Mouse (Mus musculus) hindbrain, embryonic 11.5 days (tissue): ENCODE data around the gene D1Pas1. TPM values are rescaled to one million over a fixed set of nuclear protein-coding genes. Genes with fewer than 3 reads are reported as not detected.

Experiments used
- ATAC-seq: fragments of 200-750 bp; cut with Nextera tagmentation; 2 replicates; pipeline ENCODE4 v1.8.0; 2017; ENCODE audit warnings: mild to moderate bottlenecking, moderate TSS enrichment, moderate library complexity; ENCODE audit not compliant: low FRiP score
- DNase-seq: peaks from one replicate; pipeline ENCODE4 v3.0.0-alpha.2; 2015; ENCODE audit warnings: low spot score
- H3K27ac ChIP-seq: fragments of 300-500 bp; sonication (generic); 2 replicates; pipeline ENCODE4 v1.5.1; 2014; ENCODE audit warnings: mild to moderate bottlenecking, low read depth, low read length
- H3K27me3 ChIP-seq: fragments of 300-500 bp; sonication (generic); 2 replicates; pipeline ENCODE4 v1.6.1; 2014; ENCODE audit warnings: mild to moderate bottlenecking, low read length, moderate library complexity, mixed read lengths; ENCODE audit not compliant: control insufficient read depth, insufficient read depth
- H3K36me3 ChIP-seq: fragments of 300-500 bp; sonication (generic); 2 replicates; pipeline ENCODE4 v1.6.1; 2014; ENCODE audit warnings: mild to moderate bottlenecking, low read length, moderate library complexity, mixed read lengths; ENCODE audit not compliant: control insufficient read depth, insufficient read depth
- H3K4me1 ChIP-seq: fragments of 300-500 bp; sonication (generic); replicated peaks from 2 replicates; pipeline ENCODE4 v1.6.1; 2014; ENCODE audit warnings: low read length, mixed read lengths; ENCODE audit not compliant: control insufficient read depth, insufficient read depth
- H3K4me2 ChIP-seq: fragments of 300-500 bp; sonication (generic); replicated peaks from 2 replicates; pipeline ENCODE4 v1.6.1; 2014; ENCODE audit warnings: mild to moderate bottlenecking, low read depth, low read length
- H3K4me3 ChIP-seq: fragments of 300-500 bp; sonication (generic); 2 replicates; pipeline ENCODE4 v1.5.1; 2014; ENCODE audit warnings: low read depth, low read length
- H3K9ac ChIP-seq: fragments of 300-500 bp; sonication (generic); 2 replicates; pipeline ENCODE4 v1.6.1; 2014; ENCODE audit warnings: low read depth, low read length
- H3K9me3 ChIP-seq: fragments of 300-500 bp; sonication (generic); 2 replicates; pipeline ENCODE4 v1.6.1; 2016; ENCODE audit warnings: low read length; ENCODE audit not compliant: control insufficient read depth
- WGBS: fragments of 180-500 bp; shearing (Covaris S2); extraction: QIAGEN DNeasy Blood & Tissue Kit; methylation state at CpG from one replicate; pipeline ENCODE4 v1.1.7; 2014; 5-methylcytosine and 5-hydroxymethylcytosine counted together
- polyA plus RNA-seq: library from polyadenylated mRNA; unstranded; fragments of >200 nt; fragmentation: Nextera tagmentation; extraction: Ambion mirVana; gene quantifications from 2 replicates; pipeline ENCODE4 v1.2.1, GENCODE M21; 2014

The D1Pas1 gene
- polyA plus RNA-seq, 1 experiment from 2014 or later = 0.06 TPM

DNA sequence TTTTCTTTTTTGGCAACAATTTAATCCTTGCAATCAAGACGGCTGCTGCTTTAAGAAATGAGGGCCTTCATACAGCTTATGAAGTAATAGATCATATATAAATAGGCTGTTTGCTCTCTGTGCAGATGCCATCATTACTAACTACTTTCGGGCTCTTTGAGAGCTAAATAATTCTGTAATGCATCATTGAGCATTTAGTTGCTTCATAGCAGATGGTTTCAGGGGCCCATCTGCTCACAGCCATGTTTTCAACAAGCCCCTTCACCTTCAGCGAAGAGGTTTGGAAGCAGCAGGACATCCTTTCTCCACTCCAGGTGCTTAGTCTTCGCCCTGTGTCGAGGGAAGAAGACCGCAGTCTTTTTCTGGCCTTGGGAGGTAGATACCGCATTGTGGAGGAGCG is 12.2 kb downstream of the D1Pas1 start:
- H3K27ac ChIP-seq = no peak overlapping the region
- H3K4me3 ChIP-seq = no peak overlapping the region
- no peak overlapping the region for H3K4me2 ChIP-seq
- H3K27me3 ChIP-seq = no peaks in the 10 kb centered on the region
- 71% methylated on average over 8 of the region's 8 CpGs for WGBS
- no peaks in the 10 kb centered on the region for H3K4me1 ChIP-seq
- ATAC-seq = no peak
- no peaks in the 10 kb centered on the region for H3K9me3 ChIP-seq
- no peak overlapping the region for H3K9ac ChIP-seq
- DNase-seq = no peak
- no peaks in the 10 kb centered on the region for H3K36me3 ChIP-seq

DNA sequence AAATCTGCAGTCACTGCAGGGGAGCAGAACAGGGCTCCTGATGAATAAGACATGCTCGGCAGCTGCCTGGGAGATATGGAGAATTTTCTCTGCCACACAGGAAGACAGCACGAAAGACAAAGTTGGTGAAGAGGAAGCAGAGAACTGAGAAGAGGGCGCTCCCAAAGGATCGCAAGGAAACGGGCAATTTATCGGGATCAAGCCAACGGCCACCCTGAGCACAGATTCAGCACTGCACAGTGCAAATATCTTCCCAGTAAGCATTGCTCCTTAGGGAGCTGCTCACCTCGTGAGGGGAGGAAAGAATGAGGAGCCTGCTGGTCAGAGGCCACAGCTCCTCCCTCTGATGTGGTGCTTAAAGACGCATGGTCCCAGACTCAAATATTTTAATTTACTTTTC is 13.3 kb downstream of the D1Pas1 start:
- Histone ChIP-seq H3K4me2 (no peak overlapping the region), H3K4me1 (no peaks in the 10 kb centered on the region), H3K4me3 (no peak overlapping the region), H3K9me3 (no peaks in the 10 kb centered on the region), H3K27ac (no peak overlapping the region), H3K27me3 (no peaks in the 10 kb centered on the region), H3K9ac (no peak overlapping the region), H3K36me3 (no peaks in the 10 kb centered on the region)
- DNase-seq (no peak), ATAC-seq (no peak)
- WGBS = 51% methylated on average over 9 of the region's 9 CpGs

DNA sequence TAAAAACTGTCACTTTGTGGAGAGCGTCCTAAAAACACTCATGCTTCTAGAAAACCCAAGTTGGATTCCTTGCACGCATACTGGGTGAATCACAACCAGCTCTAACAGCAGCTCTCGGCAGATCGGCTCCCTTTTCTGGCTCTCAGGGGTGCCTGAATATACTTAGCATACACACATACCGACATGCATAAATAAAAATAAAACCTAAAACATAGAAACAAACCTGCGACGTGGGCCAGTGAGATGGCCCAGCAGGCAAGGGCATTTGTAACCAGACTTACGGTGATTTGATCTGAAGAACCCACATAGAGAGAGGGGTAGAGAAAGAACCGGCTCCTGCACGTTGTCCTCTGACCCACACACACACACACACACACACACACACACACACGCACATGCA is 17.9 kb downstream of the D1Pas1 start:
- DNase-seq (no peak), ATAC-seq (no peak)
- no peaks in the 10 kb centered on the region for H3K36me3 ChIP-seq
- H3K4me2 ChIP-seq = no peak overlapping the region
- H3K27ac ChIP-seq = no peak overlapping the region
- 84% methylated on average over 11 of the region's 11 CpGs for WGBS
- H3K4me1 ChIP-seq = 0 out of 2 replicates have a peak, but pooled peaks cover 2% of the 10 kb centered on the region
- no peaks in the 10 kb centered on the region for H3K27me3 ChIP-seq
- H3K4me3 ChIP-seq = no peak overlapping the region
- no peak overlapping the region for H3K9ac ChIP-seq
- H3K9me3 ChIP-seq = no peaks in the 10 kb centered on the region

- no peak for DNase-seq
- H3K36me3 ChIP-seq = no peaks in the 10 kb centered on the region
- H3K9ac ChIP-seq = no peak overlapping the region
- ATAC-seq = no peak
- H3K9me3 ChIP-seq = no peaks in the 10 kb centered on the region
- 0 out of 2 replicates have a peak, but pooled peaks cover 2% of the 10 kb centered on the region for H3K4me1 ChIP-seq
- no peak overlapping the region for H3K4me2 ChIP-seq
- H3K27me3 ChIP-seq = no peaks in the 10 kb centered on the region
- H3K4me3 ChIP-seq = no peak overlapping the region
- H3K27ac ChIP-seq = no peak overlapping the region
- WGBS = 79% methylated on average over 9 of the region's 9 CpGs
Measured at GRCm38 (mm10) chr1:186986086-186986485, 18.9 kb downstream of the D1Pas1 start.

DNA sequence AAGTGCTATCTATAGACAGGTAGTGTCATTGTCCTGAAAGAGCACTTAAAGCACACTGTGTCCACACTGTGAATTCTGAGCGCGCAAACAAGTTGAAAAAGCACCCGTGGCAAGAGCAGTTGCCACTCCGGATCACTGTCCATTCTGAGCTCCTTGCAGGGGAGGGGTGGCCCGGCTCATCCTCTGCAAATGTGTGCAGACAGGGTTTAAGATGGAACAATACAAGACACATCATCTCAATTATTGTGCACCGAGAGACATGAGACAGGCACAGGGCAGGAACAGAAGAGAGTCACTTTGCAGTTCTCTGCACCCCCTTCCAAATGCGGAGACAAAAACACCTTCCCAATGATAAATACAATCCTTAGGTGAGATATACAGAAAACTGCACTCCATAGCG is 19.3 kb downstream of the D1Pas1 start:
- H3K36me3 ChIP-seq = no peaks in the 10 kb centered on the region

GRCm38 (mm10) chr1:186988281-186988682 is 21.1 kb downstream of the D1Pas1 start:
- Histone ChIP-seq H3K27ac (no peak overlapping the region), H3K4me2 (no peak overlapping the region), H3K27me3 (no peaks in the 10 kb centered on the region), H3K9ac (no peak overlapping the region), H3K4me1 (0 out of 2 replicates have a peak, but pooled peaks cover 2% of the 10 kb centered on the region), H3K9me3 (peaks cover 2% of the 10 kb centered on the region; the same call in 1 of the 2 replicates), H3K36me3 (no peaks in the 10 kb centered on the region), H3K4me3 (no peak overlapping the region)
- DNase-seq (no peak), ATAC-seq (no peak)
- WGBS = 47% methylated on average over 9 of the region's 9 CpGs

More for the DNA sequence above, 19.3 kb downstream of the D1Pas1 start:
- Histone ChIP-seq H3K27ac (no peak overlapping the region), H3K9ac (no peak overlapping the region), H3K4me3 (no peak overlapping the region), H3K4me1 (0 out of 2 replicates have a peak, but pooled peaks cover 2% of the 10 kb centered on the region), H3K4me2 (no peak overlapping the region), H3K27me3 (no peaks in the 10 kb centered on the region), H3K9me3 (no peaks in the 10 kb centered on the region)
- no peak for ATAC-seq
- WGBS = 85% methylated on average over 8 of the region's 8 CpGs
- no peak for DNase-seq

DNA sequence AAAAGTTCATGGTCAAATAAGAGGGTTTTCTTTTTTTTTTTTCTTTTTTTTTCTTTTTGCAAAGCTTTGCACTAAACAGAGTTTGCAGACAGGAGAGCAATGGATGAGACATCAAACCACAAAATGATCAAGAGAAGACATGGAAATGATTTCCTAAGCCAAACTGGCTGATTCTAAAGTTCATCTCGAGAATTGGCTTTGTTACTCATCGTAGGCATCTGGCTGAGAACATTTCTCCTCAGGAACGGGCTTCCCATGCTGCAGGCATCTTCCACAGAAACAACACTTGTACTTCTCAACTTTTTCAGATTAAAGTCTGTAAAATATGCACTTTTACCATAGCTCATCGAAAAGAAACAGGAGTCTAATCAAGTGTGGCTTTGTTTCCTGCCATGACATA is 21.6 kb downstream of the D1Pas1 start:
- Histone ChIP-seq H3K9me3 (peaks cover 2% of the 10 kb centered on the region; the same call in 1 of the 2 replicates), H3K27me3 (no peaks in the 10 kb centered on the region), H3K4me3 (no peak overlapping the region), H3K27ac (no peak overlapping the region), H3K4me2 (no peak overlapping the region), H3K9ac (no peak overlapping the region), H3K4me1 (0 out of 2 replicates have a peak, but pooled peaks cover 2% of the 10 kb centered on the region), H3K36me3 (no peaks in the 10 kb centered on the region)
- ATAC-seq = no peak
- DNase-seq = no peak
- WGBS = 93% methylated on average over 4 of the region's 4 CpGs

DNA sequence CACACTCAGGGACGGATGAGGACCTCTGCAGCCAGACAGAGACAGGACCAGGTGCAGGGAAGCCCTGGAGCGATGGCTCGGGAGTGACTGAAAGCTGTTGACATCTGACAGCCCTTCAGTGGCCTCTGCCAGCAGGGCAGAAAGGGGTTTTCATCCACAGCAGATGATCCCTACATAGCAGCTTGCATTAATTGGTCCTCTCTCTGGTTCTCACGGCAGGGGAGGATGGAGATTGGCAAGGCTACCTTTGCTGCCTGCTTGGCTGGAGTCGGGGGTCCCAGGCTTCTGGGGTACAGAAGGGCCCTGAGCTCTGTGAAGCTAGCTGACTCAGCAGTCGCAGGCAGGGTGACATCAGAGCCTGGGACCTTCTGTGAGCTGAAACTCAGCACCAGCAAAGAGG is 24.3 kb downstream of the D1Pas1 start:
- DNase-seq (no peak), ATAC-seq (no peak)

DNA sequence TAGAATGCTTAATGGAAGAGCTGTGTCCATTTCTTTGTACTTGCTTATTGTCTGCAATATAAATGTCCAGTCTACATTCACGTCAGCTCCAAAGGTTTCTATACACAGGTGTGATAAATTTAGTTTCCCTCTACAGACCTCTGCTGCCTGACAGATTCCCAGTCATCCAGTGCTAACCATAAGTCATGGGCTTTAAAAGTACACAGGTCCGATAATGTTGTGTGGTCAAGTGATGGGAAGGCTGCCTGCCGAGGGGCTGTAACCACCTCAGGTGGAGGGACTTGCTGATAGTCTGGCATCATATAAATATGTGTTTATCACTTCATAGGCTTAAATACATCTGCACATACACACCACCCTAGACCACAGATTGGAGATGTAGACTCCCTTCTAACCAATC is 24.9 kb downstream of the D1Pas1 start:
- ATAC-seq (no peak), DNase-seq (no peak)
- Histone ChIP-seq H3K9me3 (peaks cover 2% of the 10 kb centered on the region; the same call in 1 of the 2 replicates), H3K27ac (no peak overlapping the region), H3K9ac (no peak overlapping the region), H3K4me2 (no peak overlapping the region), H3K27me3 (no peaks in the 10 kb centered on the region), H3K4me3 (no peak overlapping the region), H3K36me3 (no peaks in the 10 kb centered on the region), H3K4me1 (0 out of 2 replicates have a peak, but pooled peaks cover 2% of the 10 kb centered on the region)
- 91% methylated on average over 3 of the region's 3 CpGs for WGBS

More for the DNA sequence above, 24.3 kb downstream of the D1Pas1 start:
- Histone ChIP-seq H3K4me1 (0 out of 2 replicates have a peak, but pooled peaks cover 2% of the 10 kb centered on the region), H3K4me2 (no peak overlapping the region), H3K9ac (no peak overlapping the region), H3K27ac (no peak overlapping the region), H3K36me3 (no peaks in the 10 kb centered on the region), H3K4me3 (no peak overlapping the region), H3K27me3 (no peaks in the 10 kb centered on the region), H3K9me3 (peaks cover 2% of the 10 kb centered on the region; the same call in 1 of the 2 replicates)
- WGBS = 58% methylated on average over 6 of the region's 6 CpGs
